Mouse (Mus musculus): Measurements from ENCODE around the gene Zbtb7b. TPM values are rescaled to one million over a fixed set of nuclear protein-coding genes. Genes with fewer than 3 reads are reported as not detected.

The Zbtb7b gene
- polyA plus RNA-seq, 1 experiment from 2014 or later, result 1.6 TPM

DNA sequence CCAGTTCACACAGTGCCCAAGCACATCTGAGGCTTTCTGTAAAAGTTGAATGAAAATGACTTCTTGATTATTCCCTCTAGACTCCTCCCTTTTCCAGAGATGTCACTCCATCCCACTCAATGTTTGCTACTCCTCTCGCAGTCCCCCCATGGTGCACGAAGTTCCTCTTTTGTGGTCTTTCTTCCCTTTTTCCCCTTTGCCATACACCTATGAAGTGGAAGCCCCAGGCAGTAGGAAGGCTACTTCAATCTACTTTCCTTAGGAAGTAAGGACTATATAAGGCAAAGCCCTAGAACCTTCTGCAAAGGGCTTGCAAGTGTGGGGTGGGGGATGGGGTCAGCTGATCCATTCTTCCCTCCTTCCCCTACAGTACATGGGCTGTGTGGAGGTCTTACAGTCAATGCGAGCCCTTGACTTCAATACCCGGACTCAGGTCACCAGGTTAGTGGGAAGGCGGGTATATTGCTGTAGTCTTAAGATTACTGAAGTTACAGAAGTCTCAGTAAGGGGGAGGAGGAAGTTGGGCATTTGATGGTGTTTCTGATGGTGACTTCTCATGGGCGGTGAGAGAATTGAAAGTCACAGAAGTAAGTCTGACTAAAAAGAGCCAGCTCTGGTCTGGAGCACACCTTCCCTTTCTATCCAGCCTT is 28.1 kb upstream of the Zbtb7b start:
- peaks cover 13% of the 10 kb centered on the region; the same call in 1 of the 2 replicates for H3K4me1 ChIP-seq (ENCODE audit: insufficient read depth)
- H3K9ac ChIP-seq, result peak overlapping the region; percentile 61
- ATAC-seq (ENCODE audit: insufficient read depth), result no peak
- DNase-seq, result no peak
- no peak for TF ChIP-seq CTCF (IDR thresholded peaks at IDR 0.05; ENCODE audit: low read depth)
- peak overlapping the region; percentile 86 for H3K4me2 ChIP-seq
- 54% methylated on average over 6 of the region's 6 CpGs for WGBS
- H3K36me3 ChIP-seq (ENCODE audit: insufficient read depth), result peaks cover 46% of the 10 kb centered on the region
- H3K9me3 ChIP-seq (ENCODE audit: low read depth, low read length), result no peaks in the 10 kb centered on the region
- H3K4me3 ChIP-seq (ENCODE audit: low read depth, low read length), result peak overlapping the region; percentile 55
- H3K27me3 ChIP-seq (ENCODE audit: insufficient read depth, low read length), result no peaks in the 10 kb centered on the region
- H3K27ac ChIP-seq (ENCODE audit: low read depth), result peak overlapping the region; percentile 99; the same call in 1 of the 2 replicates

GRCm38 (mm10) chr3:89421810-89422473 is 27.4 kb upstream of the Zbtb7b start:
- no peaks in the 10 kb centered on the region for H3K9me3 ChIP-seq (ENCODE audit: low read depth, low read length)
- no peak for TF ChIP-seq CTCF (IDR thresholded peaks at IDR 0.05; ENCODE audit: low read depth)
- ATAC-seq (ENCODE audit: insufficient read depth) (no peak), DNase-seq (peak; percentile 58)
- 7% methylated on average over 21 of the region's 22 CpGs for WGBS
- H3K27ac ChIP-seq (ENCODE audit: low read depth), result peak overlapping the region; percentile 99
- no peaks in the 10 kb centered on the region for H3K27me3 ChIP-seq (ENCODE audit: insufficient read depth, low read length)
- peak overlapping the region; percentile 61 for H3K9ac ChIP-seq
- peak overlapping the region; percentile 55 for H3K4me3 ChIP-seq (ENCODE audit: low read depth, low read length)
- peaks cover 39% of the 10 kb centered on the region for H3K36me3 ChIP-seq (ENCODE audit: insufficient read depth)
- H3K4me1 ChIP-seq (ENCODE audit: insufficient read depth), result peaks cover 13% of the 10 kb centered on the region; the same call in 1 of the 2 replicates
- peak overlapping the region; percentile 86 for H3K4me2 ChIP-seq

DNA sequence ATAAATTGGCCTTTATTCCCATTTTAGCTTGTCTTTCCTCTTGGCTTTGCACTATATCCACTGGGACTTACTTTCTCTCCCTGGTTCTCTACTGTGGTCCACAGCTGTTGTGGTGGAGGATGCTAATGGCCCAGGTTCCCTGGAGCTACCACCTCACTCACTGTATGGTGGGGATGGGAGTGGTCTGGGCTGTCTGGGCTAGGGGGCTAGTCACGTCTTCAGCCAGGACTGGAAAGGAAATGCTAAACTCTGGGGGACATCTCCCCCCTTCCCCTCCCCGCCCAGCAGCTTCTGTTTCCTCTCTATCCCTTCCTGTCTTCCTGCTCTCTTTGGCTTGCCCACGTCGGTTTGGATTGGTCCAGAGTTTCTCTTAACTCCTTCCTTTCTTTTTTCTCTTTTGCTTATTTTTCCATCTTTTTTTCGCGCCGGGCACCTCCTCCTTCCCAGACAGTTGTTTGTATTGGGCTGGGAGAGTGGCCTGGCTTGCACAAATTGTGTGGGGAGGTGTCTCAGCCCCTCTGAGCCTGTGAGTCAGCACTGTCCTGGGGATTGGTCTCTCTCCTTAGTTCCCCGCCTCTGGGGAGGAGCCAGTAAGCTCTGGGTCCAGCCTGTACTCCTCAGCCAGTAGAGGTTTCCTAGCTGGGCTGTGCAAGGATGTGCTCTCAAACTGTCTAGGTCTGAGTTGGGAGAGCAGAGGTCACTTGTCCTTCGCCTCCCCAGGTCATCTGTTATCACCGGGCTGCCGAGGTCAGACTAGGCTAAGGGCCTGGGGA is 26.6 kb upstream of the Zbtb7b start:
- Histone ChIP-seq H3K9ac (peak overlapping the region; percentile 61), H3K27me3 (ENCODE audit: insufficient read depth, low read length) (no peaks in the 10 kb centered on the region), H3K36me3 (ENCODE audit: insufficient read depth) (peaks cover 38% of the 10 kb centered on the region), H3K4me2 (peak overlapping the region; percentile 86), H3K27ac (ENCODE audit: low read depth) (peak overlapping the region; percentile 99), H3K4me3 (ENCODE audit: low read depth, low read length) (peak overlapping the region; percentile 55), H3K9me3 (ENCODE audit: low read depth, low read length) (no peaks in the 10 kb centered on the region), H3K4me1 (ENCODE audit: insufficient read depth) (peaks cover 19% of the 10 kb centered on the region)
- DNase-seq, result peak; percentile 93
- 2% methylated on average over 11 of the region's 11 CpGs for WGBS
- ATAC-seq (ENCODE audit: insufficient read depth), result peak; percentile 87
- TF ChIP-seq CTCF (IDR thresholded peaks at IDR 0.05; ENCODE audit: low read depth), result no peak

DNA sequence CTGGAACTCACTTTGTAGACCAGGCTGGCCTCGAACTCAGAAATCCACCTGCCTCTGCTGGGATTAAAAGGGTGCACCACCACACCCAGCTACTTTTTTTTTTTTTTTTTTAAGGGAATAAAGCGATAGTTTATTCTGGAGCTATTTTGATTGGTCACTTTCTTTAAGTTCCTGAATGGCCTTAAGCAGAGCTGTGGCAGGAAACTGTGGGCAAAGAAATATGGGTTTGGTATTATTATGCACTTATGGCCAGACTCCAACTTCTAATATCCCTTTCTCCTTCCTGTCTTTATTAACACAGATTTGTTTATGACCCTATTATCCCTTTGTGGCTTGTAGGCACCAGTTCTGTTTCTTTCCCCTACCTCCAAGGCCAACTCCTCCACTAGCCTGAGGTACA is 25.8 kb upstream of the Zbtb7b start:
- Histone ChIP-seq H3K36me3 (ENCODE audit: insufficient read depth) (peaks cover 38% of the 10 kb centered on the region), H3K9me3 (ENCODE audit: low read depth, low read length) (no peaks in the 10 kb centered on the region), H3K9ac (0 out of 2 replicates have a peak overlapping the region, but pooled peaks have one; percentile 10), H3K4me2 (peak overlapping the region; percentile 86), H3K27me3 (ENCODE audit: insufficient read depth, low read length) (no peaks in the 10 kb centered on the region), H3K27ac (ENCODE audit: low read depth) (peak overlapping the region; percentile 99), H3K4me3 (ENCODE audit: low read depth, low read length) (peak overlapping the region; percentile 55), H3K4me1 (ENCODE audit: insufficient read depth) (peaks cover 19% of the 10 kb centered on the region)
- DNase-seq, result peak; percentile 15
- 37% methylated on average over 2 of the region's 2 CpGs for WGBS
- no peak for ATAC-seq (ENCODE audit: insufficient read depth)
- no peak for TF ChIP-seq CTCF (IDR thresholded peaks at IDR 0.05; ENCODE audit: low read depth)

- 17% methylated on average over 3 of the region's 3 CpGs for WGBS
- DNase-seq (peak; percentile 35), ATAC-seq (ENCODE audit: insufficient read depth) (no peak)
- H3K9me3 ChIP-seq (ENCODE audit: low read depth, low read length), result no peaks in the 10 kb centered on the region
- peak overlapping the region; percentile 86 for H3K4me2 ChIP-seq
- H3K9ac ChIP-seq, result peak overlapping the region; percentile 53
- peaks cover 38% of the 10 kb centered on the region for H3K36me3 ChIP-seq (ENCODE audit: insufficient read depth)
- no peak for TF ChIP-seq CTCF (IDR thresholded peaks at IDR 0.05; ENCODE audit: low read depth)
- H3K4me1 ChIP-seq (ENCODE audit: insufficient read depth), result peaks cover 19% of the 10 kb centered on the region
- peak overlapping the region; percentile 55 for H3K4me3 ChIP-seq (ENCODE audit: low read depth, low read length)
- H3K27ac ChIP-seq (ENCODE audit: low read depth), result peak overlapping the region; percentile 99
- H3K27me3 ChIP-seq (ENCODE audit: insufficient read depth, low read length), result no peaks in the 10 kb centered on the region
These were observed 25.4 kb upstream of the Zbtb7b start for GRCm38 (mm10) chr3:89419981-89420380.

DNA sequence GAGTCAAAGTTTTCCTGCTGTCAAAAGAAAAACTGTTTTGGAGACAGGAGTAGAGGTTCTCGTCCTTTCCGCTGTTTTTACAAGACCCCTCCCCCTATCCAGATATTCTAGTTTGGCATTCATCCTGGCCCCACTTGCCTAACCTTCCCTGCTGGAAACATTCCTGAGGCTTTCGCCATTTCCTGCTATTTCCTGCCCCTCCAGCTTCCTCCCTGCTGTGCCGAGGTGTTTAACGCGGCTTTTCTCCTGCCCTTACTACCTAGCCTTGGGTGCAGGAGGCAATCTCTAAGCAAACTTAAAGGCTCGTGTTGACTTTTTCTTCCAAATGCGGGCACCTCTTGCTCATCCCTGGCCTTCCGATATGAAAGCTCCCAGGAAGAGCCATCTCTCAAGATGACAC is 25.0 kb upstream of the Zbtb7b start:
- H3K9ac ChIP-seq, result peak overlapping the region; percentile 53
- DNase-seq (peak; percentile 87), ATAC-seq (ENCODE audit: insufficient read depth) (no peak)
- H3K9me3 ChIP-seq (ENCODE audit: low read depth, low read length), result no peaks in the 10 kb centered on the region
- H3K27ac ChIP-seq (ENCODE audit: low read depth), result peak overlapping the region; percentile 99
- H3K4me2 ChIP-seq, result peak overlapping the region; percentile 86
- H3K27me3 ChIP-seq (ENCODE audit: insufficient read depth, low read length), result no peaks in the 10 kb centered on the region
- TF ChIP-seq CTCF (IDR thresholded peaks at IDR 0.05; ENCODE audit: low read depth), result no peak
- 0% methylated on average over 9 of the region's 9 CpGs for WGBS
- peak overlapping the region; percentile 55 for H3K4me3 ChIP-seq (ENCODE audit: low read depth, low read length)
- peaks cover 38% of the 10 kb centered on the region for H3K36me3 ChIP-seq (ENCODE audit: insufficient read depth)
- H3K4me1 ChIP-seq (ENCODE audit: insufficient read depth), result peaks cover 19% of the 10 kb centered on the region
